ENCODE assay signal across 15 mouse cellular contexts in the genomic region with DNA sequence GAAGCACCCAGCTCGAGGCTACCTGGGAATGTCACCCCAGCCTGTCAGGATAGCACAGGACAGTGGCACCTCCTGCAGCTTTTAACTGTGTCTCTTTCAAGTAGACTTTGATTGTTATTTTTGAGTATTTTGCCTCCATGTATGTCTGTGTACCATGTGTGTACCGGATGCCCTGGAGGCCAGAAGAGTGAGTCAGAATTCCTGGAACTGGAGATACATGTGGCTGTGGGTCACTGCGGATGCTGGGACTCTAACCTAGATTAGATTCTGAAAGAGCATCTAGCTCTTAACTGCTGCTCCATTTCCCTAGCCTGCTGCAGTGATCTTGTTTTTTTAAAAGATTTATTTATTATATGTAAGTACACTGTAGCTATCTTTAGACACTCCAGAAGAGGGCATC. TPM values are rescaled to one million over a fixed set of nuclear protein-coding genes. Genes with fewer than 3 reads are reported as not detected.
"Had no signal": no experiment of that assay in that cellular context is flagged by ENCODE, and none has a peak within 500 bp of the region (broad histone marks: within the 10 kb centered on the region; RNA-seq: fewer than 3 reads in every experiment).

No protein-coding gene starts in this region.

- DNase-seq: kidney, postnatal 25 days; layer of hippocampus, postnatal 36 days; lung, adult 18-20 months; lung, postnatal 10 days; lung, postnatal 36 days; midbrain, embryonic 14.5 days; thymus, adult 18-20 months; thymus, postnatal 36 days had no signal

- H3K27ac ChIP-seq: kidney, postnatal 0 days; left cerebral cortex, adult 2 months; liver, embryonic 14.5 days; lung, embryonic 15.5 days had no signal

- H3K9me3 ChIP-seq: lung, embryonic 15.5 days; megakaryocyte, embryonic 14.5 days had no signal

- H3K4me3 ChIP-seq: left cerebral cortex, adult 2 months; lung, embryonic 15.5 days; megakaryocyte, embryonic 14.5 days had no signal

- H3K4me2 ChIP-seq: lung, embryonic 15.5 days; midbrain, embryonic 11.5 days had no signal

- H3K9ac ChIP-seq: liver, embryonic 14.5 days; lung, embryonic 15.5 days had no signal

- H3K36me3 ChIP-seq: lung, embryonic 15.5 days had no signal

- H3K27me3 ChIP-seq: lung, embryonic 15.5 days had no signal

RNA-seq across cellular contexts. Expression of gene Mxd3, which starts 2.7 kb away (rescaled TPM):
- total RNA-seq: liver, adult 2 months had no signal
